Mouse (Mus musculus) CH12.LX (cell line): ENCODE data around the gene Papss2. TPM values are rescaled to one million over a fixed set of nuclear protein-coding genes. Genes with fewer than 3 reads are reported as not detected.
"Not testable (repeated sequence)": the region's sequence is repeated elsewhere in the genome, so short reads cannot be mapped to it uniquely, and the experiment has no call there.

ENCODE experiments used
- DNase-seq: peaks from one replicate; pipeline ENCODE4 v3.0.0-alpha.2; 2013; ENCODE audit errors: extremely low read depth
- H3K27ac ChIP-seq: 2 replicates; pipeline ENCODE4 v1.5.1; 2012; ENCODE audit warnings: low read depth, mild to moderate bottlenecking, control low read depth, moderate library complexity; ENCODE audit not compliant: insufficient read depth
- H3K27me3 ChIP-seq: replicated peaks from 2 replicates; pipeline ENCODE3; 2012; ENCODE audit warnings: inconsistent platforms
- H3K36me3 ChIP-seq, 2 experiments: replicated peaks in 1 of 2; 2 replicates each; pipeline versions ENCODE3 to v1.6.1; 2012; ENCODE audit warnings: inconsistent platforms in 1 of 2, low read length in 1 of 2, mild to moderate bottlenecking in 1 of 2, mixed read lengths in 1 of 2, moderate library complexity in 1 of 2; ENCODE audit not compliant: control insufficient read depth in 1 of 2, insufficient read depth in 1 of 2
- H3K4me1 ChIP-seq, 2 experiments: 2 replicates each; pipeline ENCODE4 v1.6.1; 2012; ENCODE audit warnings: inconsistent platforms in 1 of 2, moderate library complexity in 1 of 2; ENCODE audit not compliant: insufficient read depth in 2 of 2, control insufficient read depth in 1 of 2
- H3K4me2 ChIP-seq: 2 replicates; pipeline ENCODE4 v1.6.1; 2012; ENCODE audit warnings: low read depth, mild to moderate bottlenecking, control low read depth; ENCODE audit not compliant: poor library complexity, insufficient read depth, severe bottlenecking
- H3K4me3 ChIP-seq, 3 experiments: fragments of 150-350 bp in 1 of 3; sonication (generic) in 1 of 3; replicated peaks in 1 of 3; 2 replicates each; pipeline versions ENCODE3 to v1.5.1; 2011 to 2012; ENCODE audit warnings: low read depth in 2 of 3, low read length in 2 of 3, mild to moderate bottlenecking in 2 of 3, moderate library complexity in 2 of 3, control low read depth in 1 of 3, improper control_type of control experiment in 1 of 3, inconsistent platforms in 1 of 3, mixed read lengths in 1 of 3; ENCODE audit not compliant: poor library complexity in 1 of 3
- H3K79me2 ChIP-seq: replicated peaks from 2 replicates; pipeline ENCODE4 v1.6.1; 2012; ENCODE audit warnings: mild to moderate bottlenecking, moderate library complexity; ENCODE audit not compliant: control insufficient read depth, poor library complexity, insufficient read depth, severe bottlenecking; ENCODE audit errors: extremely low read depth
- H3K9ac ChIP-seq: 2 replicates; pipeline ENCODE4 v1.6.1; 2012; ENCODE audit warnings: low read depth, mild to moderate bottlenecking, control low read depth, moderate library complexity; ENCODE audit not compliant: insufficient read depth
- H3K9me3 ChIP-seq: replicated peaks from 2 replicates; pipeline ENCODE3; 2012; ENCODE audit warnings: low read length, inconsistent platforms, mixed read lengths
- CHD2 ChIP-seq: IDR thresholded peaks from 2 replicates; pipeline ENCODE4 v1.6.1; 2011; ENCODE audit warnings: low read length, improper control_type of control experiment
- JUND ChIP-seq: conservative IDR thresholded peaks from 2 replicates; pipeline ENCODE4 v1.6.1; 2011; ENCODE audit warnings: low read depth, low read length, improper control_type of control experiment
- KAT2A ChIP-seq: IDR thresholded peaks from 2 replicates; pipeline ENCODE4 v1.6.1; 2012; ENCODE audit warnings: low read length, improper control_type of control experiment, inconsistent platforms; ENCODE audit not compliant: insufficient replicate concordance
- NRF1 ChIP-seq: IDR thresholded peaks from 2 replicates; pipeline ENCODE4 v1.6.1; 2014; ENCODE audit warnings: low read depth, mild to moderate bottlenecking, inconsistent platforms, low read length, improper control_type of control experiment, moderate library complexity
- PAX5 ChIP-seq: IDR thresholded peaks from 2 replicates; pipeline ENCODE4 v1.6.1; 2012; ENCODE audit warnings: low read length, inconsistent platforms, mixed read lengths
- RAD21 ChIP-seq: IDR thresholded peaks from 2 replicates; pipeline ENCODE4 v1.6.1; 2011; ENCODE audit warnings: low read depth, mild to moderate bottlenecking, low read length, improper control_type of control experiment, moderate library complexity
- RCOR1 ChIP-seq: conservative IDR thresholded peaks from 2 replicates; pipeline ENCODE4 v1.6.1; 2012; ENCODE audit warnings: low read depth, mild to moderate bottlenecking, inconsistent platforms, low read length, improper control_type of control experiment
- SIN3A ChIP-seq: IDR thresholded peaks from 2 replicates; pipeline ENCODE4 v1.6.1; 2012; ENCODE audit warnings: low read length, improper control_type of control experiment, inconsistent platforms
- SMC3 ChIP-seq: IDR thresholded peaks from 2 replicates; pipeline ENCODE4 v1.6.1; 2011; ENCODE audit warnings: low read depth, low read length, improper control_type of control experiment
- TBP ChIP-seq: conservative IDR thresholded peaks from 2 replicates; pipeline ENCODE4 v1.6.1; 2011; ENCODE audit warnings: low read depth, low read length, improper control_type of control experiment
- ZC3H11A ChIP-seq: IDR thresholded peaks from 2 replicates; pipeline ENCODE4 v1.6.1; 2012; ENCODE audit warnings: low read depth, mild to moderate bottlenecking, inconsistent platforms, low read length, improper control_type of control experiment
- dilution Hi-C: fragments of 300-500 bp; cut with MboI; formaldehyde crosslinking; loops from 2 replicates; pipeline ENCODE4 v1.14.3; 2020; ENCODE audit warnings: low sequenced_read_pairs; ENCODE audit not compliant: extremely low pct_unique_long_range_greater_than_20kb, extremely low pct_ligation_motif_present
- in situ Hi-C: fragments of 300-500 bp; cut with MboI; formaldehyde crosslinking; loops from 3 replicates; pipeline ENCODE4 v1.14.3; 2019; ENCODE audit warnings: low sequenced_read_pairs, low pct_ligation_motif_present, low pct_unique_long_range_greater_than_20kb, mixed read lengths
- polyA plus RNA-seq: library from polyadenylated mRNA; unstranded; fragments of >175 nt; gene quantifications from 2 replicates; pipeline ENCODE4 v1.2.1, GENCODE M21; 2012; ENCODE audit warnings: low read depth; ENCODE audit not compliant: insufficient read length
- total RNA-seq, 2 experiments: library from RNA; depleted of rRNA; stranded (reverse); fragments of 300-350 nt in 1 of 2; fragments of >200 nt in 1 of 2; gene quantifications; 2 replicates each; pipeline ENCODE4 v1.2.3; 2012 to 2014

Gene Papss2
- total and polyA plus RNA-seq, 3 experiments: 0.36 to 0.42 (median 0.39) TPM

- in situ Hi-C loops (no loop called here), dilution Hi-C loops (no loop called here)
- TF ChIP-seq RCOR1 (no peak), TBP (no peak), PAX5 (no peak), RAD21 (no peak)
- H3K9ac ChIP-seq: no peak overlapping the region
- H3K4me3 ChIP-seq: no peak overlapping the region
- no peak for DNase-seq
- no peak overlapping the region for H3K4me2 ChIP-seq
- no peaks in the 10 kb centered on the region for H3K27me3 ChIP-seq
- no peaks in the 10 kb centered on the region for H3K79me2 ChIP-seq
- H3K4me1 ChIP-seq: no peaks in the 10 kb centered on the region; a peak in 1 of 4 replicates
- no peaks in the 10 kb centered on the region for H3K9me3 ChIP-seq
- H3K27ac ChIP-seq: no peak overlapping the region
- peaks cover 8 to 61% of the 10 kb centered on the region in 2 experiments for H3K36me3 ChIP-seq
Observed at GRCm38 (mm10) chr19:32665243-32665642, 69.7 kb downstream of the Papss2 start.

GRCm38 (mm10) chr19:32667830-32668229 lies 72.2 kb downstream of the Papss2 start:
- H3K4me3 ChIP-seq, in situ Hi-C loops, DNase-seq, H3K79me2 ChIP-seq, H3K27ac ChIP-seq, H3K9me3 ChIP-seq, dilution Hi-C loops, H3K9ac ChIP-seq, H3K4me1 ChIP-seq, H3K27me3 ChIP-seq, H3K4me2 ChIP-seq: not testable (repeated sequence)
- H3K36me3 ChIP-seq: peaks cover 13 to 68% of the 10 kb centered on the region in 2 experiments

- H3K36me3 ChIP-seq: peaks cover 35 to 78% of the 10 kb centered on the region in 2 experiments
- no peak overlapping the region for H3K4me3 ChIP-seq
- in situ Hi-C loops: no loop called here
Observed at GRCm38 (mm10) chr19:32675766-32676165, 80.2 kb downstream of the Papss2 start.

More at GRCm38 (mm10) chr19:32675766-32676165, 80.2 kb downstream of the Papss2 start:
- H3K4me2 ChIP-seq: no peak overlapping the region
- DNase-seq: no peak
- no peaks in the 10 kb centered on the region for H3K9me3 ChIP-seq
- no peaks in the 10 kb centered on the region for H3K27me3 ChIP-seq
- H3K9ac ChIP-seq: no peak overlapping the region
- dilution Hi-C loops: no loop called here
- no peak overlapping the region for H3K27ac ChIP-seq
- H3K79me2 ChIP-seq: peaks cover 5% of the 10 kb centered on the region; the same call in 1 of the 2 replicates
- TF ChIP-seq JUND (no peak), SMC3 (no peak), RAD21 (no peak), CHD2 (no peak), SIN3A (no peak), NRF1 (no peak), KAT2A (no peak), ZC3H11A (no peak)
- peaks cover 3 to 12% of the 10 kb centered on the region in 2 experiments; a peak in 2 of 4 replicates for H3K4me1 ChIP-seq
